Mouse (Mus musculus): ENCODE measurements around the gene Sec24a. TPM values are rescaled to one million over a fixed set of nuclear protein-coding genes. Genes with fewer than 3 reads are reported as not detected.

Gene Sec24a
- polyA plus RNA-seq, 1 experiment from 2014 or later = 15.8 TPM

- Histone ChIP-seq H3K27me3 (replicated peaks) (peaks cover 14% of the 10 kb centered on the region), H3K27ac (0 out of 2 replicates have a peak within 1 kb of the TSS, but pooled peaks have one; percentile 15), H3K4me2 (peak within 1 kb of the TSS; percentile 97), H3K9ac (peak within 1 kb of the TSS; percentile 64), H3K9me3 (no peaks in the 10 kb centered on the region), H3K4me3 (peak within 1 kb of the TSS; percentile 76), H3K4me1 (peaks cover 26% of the 10 kb centered on the region), H3K36me3 (replicated peaks) (no peaks in the 10 kb centered on the region)
- ATAC-seq (replicated peaks) = peak; percentile 84
- WGBS = 1% methylated on average over 69 of the region's 70 CpGs
Observed at GRCm38 (mm10) chr11:51650691-51651515, 112.5 kb downstream of the Sec24a start, which contains the start of the genes N4bp3 and D930048N14Rik. Gene N4bp3 (minus strand): TSS chr11:51650842. Gene D930048N14Rik (plus strand): TSS chr11:51650954.

GRCm38 (mm10) chr11:51650261-51650660, 113.2 kb downstream of the Sec24a start:
- H3K9ac ChIP-seq = peak overlapping the region; percentile 64
- H3K4me1 ChIP-seq = peaks cover 26% of the 10 kb centered on the region
- no peaks in the 10 kb centered on the region for H3K36me3 ChIP-seq (replicated peaks)
- peak overlapping the region; percentile 76 for H3K4me3 ChIP-seq
- H3K27ac ChIP-seq = 0 out of 2 replicates have a peak overlapping the region, but pooled peaks have one; percentile 15
- peaks cover 14% of the 10 kb centered on the region for H3K27me3 ChIP-seq (replicated peaks)
- ATAC-seq (replicated peaks) = 0 out of 2 replicates have a peak, but pooled peaks have one; percentile 8
- peak overlapping the region; percentile 97 for H3K4me2 ChIP-seq
- no peaks in the 10 kb centered on the region for H3K9me3 ChIP-seq
- under 1% methylated on average over 30 of the region's 30 CpGs for WGBS

- Histone ChIP-seq H3K27me3 (replicated peaks) (peaks cover 14% of the 10 kb centered on the region), H3K9ac (peak overlapping the region; percentile 64), H3K4me3 (peak overlapping the region; percentile 76), H3K27ac (no peak overlapping the region), H3K36me3 (replicated peaks) (no peaks in the 10 kb centered on the region), H3K4me2 (peak overlapping the region; percentile 97), H3K9me3 (no peaks in the 10 kb centered on the region), H3K4me1 (peaks cover 26% of the 10 kb centered on the region)
- ATAC-seq (replicated peaks) = no peak
- 6% methylated on average over 7 of the region's 7 CpGs for WGBS
Observed at GRCm38 (mm10) chr11:51649889-51650199, 113.6 kb downstream of the Sec24a start.

- Histone ChIP-seq H3K4me2 (peak overlapping the region; percentile 97), H3K4me3 (peak overlapping the region; percentile 76), H3K9ac (peak overlapping the region; percentile 64), H3K36me3 (replicated peaks) (no peaks in the 10 kb centered on the region), H3K9me3 (no peaks in the 10 kb centered on the region), H3K27me3 (replicated peaks) (peaks cover 14% of the 10 kb centered on the region), H3K27ac (no peak overlapping the region), H3K4me1 (peaks cover 26% of the 10 kb centered on the region)
- WGBS = 26% methylated on average over 11 of the region's 11 CpGs
- ATAC-seq (replicated peaks) = no peak
Observed at GRCm38 (mm10) chr11:51649111-51649888, 114.1 kb downstream of the Sec24a start.

- peaks cover 14% of the 10 kb centered on the region for H3K27me3 ChIP-seq (replicated peaks)
- H3K4me1 ChIP-seq = peaks cover 26% of the 10 kb centered on the region
- H3K4me2 ChIP-seq = 0 out of 2 replicates have a peak overlapping the region, but pooled peaks have one; percentile 97
- 5% methylated on average over 3 of the region's 3 CpGs for whole genome bisulfite sequencing
- H3K36me3 ChIP-seq (replicated peaks) = no peaks in the 10 kb centered on the region
- ATAC-seq (replicated peaks) = 0 out of 2 replicates have a peak, but pooled peaks have one; percentile 7
- H3K9me3 ChIP-seq = no peaks in the 10 kb centered on the region
- H3K9ac ChIP-seq = no peak overlapping the region
- H3K4me3 ChIP-seq = no peak overlapping the region
- H3K27ac ChIP-seq = no peak overlapping the region
Observed at GRCm38 (mm10) chr11:51648566-51648965, 114.9 kb downstream of the Sec24a start.

GRCm38 (mm10) chr11:51646751-51647667, 116.4 kb downstream of the Sec24a start:
- 87% methylated on average over 15 of the region's 15 CpGs for WGBS
- Histone ChIP-seq H3K9ac (no peak overlapping the region), H3K4me2 (no peak overlapping the region), H3K9me3 (no peaks in the 10 kb centered on the region), H3K27ac (0 out of 2 replicates have a peak overlapping the region, but pooled peaks have one; percentile 23), H3K27me3 (replicated peaks) (peaks cover 14% of the 10 kb centered on the region), H3K36me3 (replicated peaks) (no peaks in the 10 kb centered on the region), H3K4me1 (peaks cover 26% of the 10 kb centered on the region), H3K4me3 (no peak overlapping the region)
- ATAC-seq (replicated peaks) = no peak

GRCm38 (mm10) chr11:51646245-51646644, 117.2 kb downstream of the Sec24a start:
- no peaks in the 10 kb centered on the region for H3K36me3 ChIP-seq (replicated peaks)
- H3K27me3 ChIP-seq (replicated peaks) = peaks cover 14% of the 10 kb centered on the region
- H3K4me1 ChIP-seq = peaks cover 26% of the 10 kb centered on the region
- no peak overlapping the region for H3K4me3 ChIP-seq
- ATAC-seq (replicated peaks) = no peak
- no peak overlapping the region for H3K9ac ChIP-seq
- H3K4me2 ChIP-seq = no peak overlapping the region
- H3K27ac ChIP-seq = no peak overlapping the region
- WGBS = 85% methylated on average over 7 of the region's 7 CpGs
- H3K9me3 ChIP-seq = no peaks in the 10 kb centered on the region

- H3K36me3 ChIP-seq (replicated peaks) = no peaks in the 10 kb centered on the region
- no peak overlapping the region for H3K4me3 ChIP-seq
- no peak overlapping the region for H3K27ac ChIP-seq
- no peaks in the 10 kb centered on the region for H3K9me3 ChIP-seq
- ATAC-seq (replicated peaks) = no peak
- whole genome bisulfite sequencing = 80% methylated on average over 13 of the region's 13 CpGs
- H3K4me1 ChIP-seq = peaks cover 19% of the 10 kb centered on the region
- no peak overlapping the region for H3K4me2 ChIP-seq
- H3K9ac ChIP-seq = no peak overlapping the region
- H3K27me3 ChIP-seq (replicated peaks) = peaks cover 14% of the 10 kb centered on the region
Observed at GRCm38 (mm10) chr11:51645293-51645692, 118.1 kb downstream of the Sec24a start.

GRCm38 (mm10) chr11:51644217-51644616, 119.2 kb downstream of the Sec24a start:
- H3K27ac ChIP-seq = no peak overlapping the region
- no peak overlapping the region for H3K4me2 ChIP-seq
- no peak overlapping the region for H3K4me3 ChIP-seq
- peaks cover 4% of the 10 kb centered on the region for H3K27me3 ChIP-seq (replicated peaks)
- no peaks in the 10 kb centered on the region for H3K36me3 ChIP-seq (replicated peaks)
- no peak overlapping the region for H3K9ac ChIP-seq
- WGBS = 83% methylated on average over 16 of the region's 16 CpGs
- no peaks in the 10 kb centered on the region for H3K9me3 ChIP-seq
- ATAC-seq (replicated peaks) = no peak
- peaks cover 8% of the 10 kb centered on the region for H3K4me1 ChIP-seq

GRCm38 (mm10) chr11:51643761-51644160, 119.7 kb downstream of the Sec24a start:
- Histone ChIP-seq H3K4me2 (no peak overlapping the region), H3K9me3 (no peaks in the 10 kb centered on the region), H3K36me3 (replicated peaks) (no peaks in the 10 kb centered on the region), H3K27me3 (replicated peaks) (no peaks in the 10 kb centered on the region), H3K9ac (no peak overlapping the region), H3K27ac (no peak overlapping the region), H3K4me1 (peaks cover 3% of the 10 kb centered on the region; the same call in 1 of the 2 replicates), H3K4me3 (no peak overlapping the region)
- ATAC-seq (replicated peaks) = no peak
- WGBS = 50% methylated on average over 15 of the region's 15 CpGs

GRCm38 (mm10) chr11:51643202-51643601, 120.2 kb downstream of the Sec24a start:
- H3K27ac ChIP-seq = no peak overlapping the region
- H3K9ac ChIP-seq = no peak overlapping the region
- H3K9me3 ChIP-seq = no peaks in the 10 kb centered on the region
- H3K4me1 ChIP-seq = no peaks in the 10 kb centered on the region
- no peak for ATAC-seq (replicated peaks)
- H3K27me3 ChIP-seq (replicated peaks) = peaks cover 5% of the 10 kb centered on the region; the same call in 1 of the 2 replicates
- H3K36me3 ChIP-seq (replicated peaks) = no peaks in the 10 kb centered on the region
- no peak overlapping the region for H3K4me2 ChIP-seq
- WGBS = 83% methylated on average over 9 of the region's 9 CpGs
- no peak overlapping the region for H3K4me3 ChIP-seq
